Mouse (Mus musculus): ENCODE data around the gene Asf1b. TPM values are rescaled to one million over a fixed set of nuclear protein-coding genes. Genes with fewer than 3 reads are reported as not detected.

Asf1b gene
- total RNA-seq, 1 experiment from 2014 or later = 10.7 TPM

DNA sequence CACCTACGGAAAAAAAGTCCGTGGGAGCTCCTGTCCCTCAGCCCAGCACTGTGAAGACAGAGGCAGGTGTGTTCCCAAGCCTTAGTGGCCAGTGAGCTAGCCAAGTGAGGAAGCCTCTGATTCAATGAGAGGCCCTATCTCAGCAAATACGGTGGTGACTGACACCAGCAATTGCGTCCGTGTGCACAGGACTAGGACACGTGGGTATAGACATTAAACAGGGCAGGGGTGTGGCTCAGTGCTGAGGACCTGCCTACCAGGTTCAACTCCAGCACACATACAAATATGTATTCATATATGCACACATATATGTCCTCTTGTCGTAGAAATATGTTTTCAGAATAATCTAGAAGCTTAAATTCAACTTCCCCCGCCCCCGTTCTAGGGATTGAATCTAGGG, 64.4 kb downstream of the Asf1b start:
- DNase-seq = no peak

Small RNA genes within 50 kb of the gene (microRNA-seq; reads per million reads assigned to microRNA genes)
- gene Gm44330 (0 to 0.43 reads per million in 2 experiments), gene Gm44450 (0 to 0.85 reads per million in 2 experiments), gene Mir1199 (0 to 0.76 reads per million in 2 experiments), gene Mir8111 (1.9 to 2.1 reads per million in 2 experiments)

Other genes starting within 250 kb of the Asf1b start
- 31.2 and 32.9 TPM in 2 replicates for gene Ddx39, start 240.3 kb upstream of the Asf1b start, total RNA-seq (2021)
- 47.5 and 49.0 TPM in 2 replicates for gene Adgre5, start 214.2 kb upstream of the Asf1b start, total RNA-seq (2021)
- 63.1 and 64.1 TPM in 2 replicates for gene Adgrl1, start 55.4 kb upstream of the Asf1b start, total RNA-seq (2021)
- gene Gm10644, start 302 bp upstream of the Asf1b start, total RNA-seq (2021) = 1.1 and 1.4 TPM in 2 replicates
- gene Prkaca, start 17.5 kb downstream of the Asf1b start, total RNA-seq (2021) = 251 and 300 TPM in 2 replicates
- 37.0 and 42.5 TPM in 2 replicates for gene Samd1, start 42.2 kb downstream of the Asf1b start, total RNA-seq (2021)
- 0.56 and 0.83 TPM in 2 replicates for gene 1700067K01Rik, start 46.0 kb downstream of the Asf1b start, total RNA-seq (2021)
- not detected in 2 replicates for gene 2210011C24Rik, start 56.7 kb downstream of the Asf1b start, total RNA-seq (2021)
- 0.38 and 0.52 TPM in 2 replicates for gene Palm3, start 66.0 kb downstream of the Asf1b start, total RNA-seq (2021)
- 2.3 and 12.2 TPM in 2 replicates for gene Il27ra, start 87.1 kb downstream of the Asf1b start, total RNA-seq (2021)
- 0.64 TPM in 1 of 2 replicates, not detected in the other for gene Rln3, start 89.5 kb downstream of the Asf1b start, total RNA-seq (2021)
- gene Gm10643, start 109.6 kb downstream of the Asf1b start, total RNA-seq (2021) = 2.9 and 3.0 TPM in 2 replicates
- 15.2 and 17.3 TPM in 2 replicates for gene Rfx1, start 111.3 kb downstream of the Asf1b start, total RNA-seq (2021)
- 16.5 and 21.0 TPM in 2 replicates for gene Dcaf15, start 149.3 kb downstream of the Asf1b start, total RNA-seq (2021)
- 0.44 and 1.1 TPM in 2 replicates for gene Podnl1, start 170.5 kb downstream of the Asf1b start, total RNA-seq (2021)
- gene Cc2d1a, start 192.4 kb downstream of the Asf1b start, total RNA-seq (2021) = 23.8 and 31.0 TPM in 2 replicates
- 0.49 and 0.82 TPM in 2 replicates for gene 4930432K21Rik, start 192.5 kb downstream of the Asf1b start, total RNA-seq (2021)
- 0.67 and 1.2 TPM in 2 replicates for gene Nanos3, start 229.7 kb downstream of the Asf1b start, total RNA-seq (2021)

All from adrenal gland, postnatal 14 days (tissue).